Mouse (Mus musculus) testis, adult 2 months (tissue): ENCODE measurements around the gene Txndc5. TPM values are rescaled to one million over a fixed set of nuclear protein-coding genes. Genes with fewer than 3 reads are reported as not detected.

Source experiments
- H3K27ac ChIP-seq: fragments of 200-500 bp; 2 replicates; pipeline ENCODE4 v1.5.1; 2012; ENCODE audit warnings: low read depth, low read length; ENCODE audit not compliant: control insufficient read depth, insufficient read depth
- H3K27me3 ChIP-seq: fragments of 200-500 bp; 2 replicates; pipeline ENCODE4 v1.6.1; 2012; ENCODE audit warnings: mild to moderate bottlenecking, low read length, moderate library complexity; ENCODE audit not compliant: control insufficient read depth, insufficient read depth
- H3K36me3 ChIP-seq: fragments of 200-500 bp; 2 replicates; pipeline ENCODE4 v1.6.1; 2012; ENCODE audit warnings: mild to moderate bottlenecking, low read length; ENCODE audit not compliant: control insufficient read depth, insufficient read depth
- H3K4me1 ChIP-seq: fragments of 200-500 bp; 2 replicates; pipeline ENCODE4 v1.6.1; 2012; ENCODE audit warnings: low read length; ENCODE audit not compliant: control insufficient read depth, insufficient read depth
- H3K4me3 ChIP-seq: fragments of 200-500 bp; 2 replicates; pipeline ENCODE4 v1.5.1; 2012; ENCODE audit warnings: low read depth, mild to moderate bottlenecking, low read length, moderate library complexity, mixed read lengths; ENCODE audit not compliant: control insufficient read depth
- CTCF ChIP-seq: fragments of 200-500 bp; IDR thresholded peaks from 2 replicates; pipeline ENCODE4 v1.5.1; 2012; ENCODE audit warnings: low read depth, mild to moderate bottlenecking, inconsistent platforms, low read length, moderate library complexity; ENCODE audit not compliant: control insufficient read depth, insufficient read depth, insufficient replicate concordance
- POLR2A ChIP-seq: fragments of 200-500 bp; IDR thresholded peaks from 2 replicates; pipeline ENCODE4 v1.6.1; 2012; ENCODE audit warnings: low read depth, mild to moderate bottlenecking, inconsistent platforms, low read length, moderate library complexity; ENCODE audit not compliant: control insufficient read depth
- polyA plus RNA-seq: library from polyadenylated mRNA; depleted of rRNA; stranded (reverse); fragments of >200 nt; gene quantifications from 2 replicates; pipeline ENCODE4 v1.2.3, GENCODE M21; 2012

Txndc5 gene
- polyA plus RNA-seq, 1 experiment, result 15.8 TPM

GRCm38 (mm10) chr13:38496715-38497114 is 31.9 kb downstream of the Txndc5 start:
- Histone ChIP-seq H3K27me3 (no peaks in the 10 kb centered on the region), H3K27ac (no peak overlapping the region), H3K36me3 (no peaks in the 10 kb centered on the region), H3K4me3 (no peak overlapping the region), H3K4me1 (no peaks in the 10 kb centered on the region)
- no peak for TF ChIP-seq CTCF
- TF ChIP-seq POLR2A, result no peak

GRCm38 (mm10) chr13:38486767-38487166 is 41.9 kb downstream of the Txndc5 start:
- H3K27me3 ChIP-seq, result no peaks in the 10 kb centered on the region
- no peaks in the 10 kb centered on the region for H3K4me1 ChIP-seq
- H3K27ac ChIP-seq, result no peak overlapping the region
- no peak overlapping the region for H3K4me3 ChIP-seq
- no peaks in the 10 kb centered on the region for H3K36me3 ChIP-seq
- TF ChIP-seq CTCF (no peak), POLR2A (no peak)

- H3K36me3 ChIP-seq, result no peaks in the 10 kb centered on the region
- no peak overlapping the region for H3K4me3 ChIP-seq
- no peak overlapping the region for H3K27ac ChIP-seq
- TF ChIP-seq POLR2A, result no peak
- TF ChIP-seq CTCF, result no peak
- H3K27me3 ChIP-seq, result no peaks in the 10 kb centered on the region
- no peaks in the 10 kb centered on the region; the same call in 1 of the 2 replicates for H3K4me1 ChIP-seq
Measured at GRCm38 (mm10) chr13:38484701-38485100, 43.9 kb downstream of the Txndc5 start.

GRCm38 (mm10) chr13:38481021-38481420 is 47.6 kb downstream of the Txndc5 start:
- Histone ChIP-seq H3K4me1 (no peaks in the 10 kb centered on the region; the same call in 1 of the 2 replicates), H3K27me3 (no peaks in the 10 kb centered on the region), H3K4me3 (no peak overlapping the region), H3K36me3 (no peaks in the 10 kb centered on the region), H3K27ac (no peak overlapping the region)
- TF ChIP-seq POLR2A (no peak), CTCF (no peak)

- Histone ChIP-seq H3K27me3 (no peaks in the 10 kb centered on the region), H3K4me1 (no peaks in the 10 kb centered on the region; the same call in 1 of the 2 replicates), H3K4me3 (no peak overlapping the region), H3K36me3 (no peaks in the 10 kb centered on the region), H3K27ac (no peak overlapping the region)
- no peak for TF ChIP-seq POLR2A
Measured at GRCm38 (mm10) chr13:38476936-38477335, 51.7 kb downstream of the Txndc5 start.

GRCm38 (mm10) chr13:38473497-38473896 is 55.1 kb downstream of the Txndc5 start:
- H3K36me3 ChIP-seq, result no peaks in the 10 kb centered on the region
- H3K4me3 ChIP-seq, result no peak overlapping the region
- TF ChIP-seq POLR2A, result no peak
- TF ChIP-seq CTCF, result no peak
- H3K4me1 ChIP-seq, result no peaks in the 10 kb centered on the region
- no peaks in the 10 kb centered on the region for H3K27me3 ChIP-seq
- H3K27ac ChIP-seq, result no peak overlapping the region

GRCm38 (mm10) chr13:38472636-38473035 is 56.0 kb downstream of the Txndc5 start:
- no peak overlapping the region for H3K27ac ChIP-seq
- no peak overlapping the region for H3K4me3 ChIP-seq
- no peaks in the 10 kb centered on the region for H3K36me3 ChIP-seq
- no peaks in the 10 kb centered on the region for H3K4me1 ChIP-seq
- no peak for TF ChIP-seq CTCF
- no peak for TF ChIP-seq POLR2A
- H3K27me3 ChIP-seq, result no peaks in the 10 kb centered on the region

- no peaks in the 10 kb centered on the region for H3K4me1 ChIP-seq
- no peaks in the 10 kb centered on the region for H3K27me3 ChIP-seq
- no peak overlapping the region for H3K27ac ChIP-seq
- H3K36me3 ChIP-seq, result no peaks in the 10 kb centered on the region
- H3K4me3 ChIP-seq, result no peak overlapping the region
- no peak for TF ChIP-seq CTCF
- TF ChIP-seq POLR2A, result no peak
Measured at GRCm38 (mm10) chr13:38470882-38471281, 57.7 kb downstream of the Txndc5 start.
